Mouse (Mus musculus) spleen, postnatal 4 days (tissue): Measurements from ENCODE around the gene Hs1bp3.

Source experiments
- DNase-seq, 2 experiments: peaks; one replicate each; pipeline ENCODE4 v3.0.0; 2022; ENCODE audit warnings: low spot score in 2 of 2

The Hs1bp3 gene

DNA sequence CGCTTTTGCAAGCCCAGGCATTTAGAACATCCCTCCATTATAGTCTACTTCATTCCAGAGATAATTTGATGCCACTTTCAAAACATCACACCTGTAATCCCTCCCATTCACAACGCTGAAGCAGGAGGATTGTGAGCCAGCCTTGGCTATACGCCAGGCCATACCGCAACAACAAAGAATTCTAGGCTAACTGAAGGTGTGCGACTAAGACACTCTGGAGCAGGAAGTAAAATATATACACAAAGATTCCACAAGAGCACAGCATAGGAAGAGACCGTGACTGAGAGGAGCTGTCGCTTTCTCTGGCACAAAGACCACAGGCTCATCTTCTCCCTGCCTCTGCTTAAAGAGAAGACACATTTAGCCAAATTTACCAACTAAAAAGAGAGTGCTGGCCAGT is 49.2 kb downstream of the Hs1bp3 start:
- DNase-seq: no peak

DNA sequence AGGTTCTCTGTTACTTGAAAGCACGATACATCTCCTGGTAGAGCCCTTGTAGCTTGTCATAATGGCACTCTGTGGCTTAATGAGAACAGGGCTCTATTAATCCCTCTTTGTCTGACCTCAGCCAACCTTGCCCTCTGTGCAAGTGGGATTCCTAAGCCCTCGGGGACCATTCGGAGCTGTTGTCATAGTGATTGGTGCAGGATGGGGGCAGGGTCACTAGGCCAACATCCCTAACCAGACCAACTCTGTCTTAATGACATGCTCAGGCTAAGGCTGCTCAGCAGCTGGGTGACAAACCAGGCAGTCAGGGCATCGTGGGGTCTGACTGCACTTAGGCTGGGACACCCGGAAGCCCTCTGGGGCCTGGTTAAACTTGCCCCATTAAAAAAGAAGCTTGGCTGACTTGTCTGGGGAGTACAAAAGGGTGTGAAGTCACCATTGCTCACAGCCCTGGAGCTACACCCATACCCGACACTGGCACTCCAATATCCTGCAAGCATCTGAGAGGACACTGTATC is 51.1 kb downstream of the Hs1bp3 start:
- DNase-seq: no peak

DNA sequence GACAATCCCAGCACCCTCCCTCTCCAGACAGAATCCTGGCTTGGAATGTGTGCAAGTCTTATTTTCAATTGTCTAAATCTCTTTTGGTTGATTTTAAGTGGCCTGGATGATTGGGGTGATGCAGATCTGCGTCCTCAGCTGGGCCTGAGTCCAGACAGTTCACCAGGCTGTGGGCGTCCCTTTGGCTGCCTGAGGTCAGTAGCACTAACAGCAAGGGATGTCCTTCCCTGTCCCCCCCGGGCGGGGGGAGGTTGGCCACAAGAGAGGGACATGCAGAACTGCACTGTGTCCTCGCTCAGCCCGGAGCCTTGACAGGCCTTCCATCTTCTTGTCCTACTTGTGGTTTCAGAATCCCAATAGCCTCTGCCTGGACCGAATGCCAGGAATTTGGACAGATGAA is 52.1 kb downstream of the Hs1bp3 start:
- DNase-seq: no peak

DNA sequence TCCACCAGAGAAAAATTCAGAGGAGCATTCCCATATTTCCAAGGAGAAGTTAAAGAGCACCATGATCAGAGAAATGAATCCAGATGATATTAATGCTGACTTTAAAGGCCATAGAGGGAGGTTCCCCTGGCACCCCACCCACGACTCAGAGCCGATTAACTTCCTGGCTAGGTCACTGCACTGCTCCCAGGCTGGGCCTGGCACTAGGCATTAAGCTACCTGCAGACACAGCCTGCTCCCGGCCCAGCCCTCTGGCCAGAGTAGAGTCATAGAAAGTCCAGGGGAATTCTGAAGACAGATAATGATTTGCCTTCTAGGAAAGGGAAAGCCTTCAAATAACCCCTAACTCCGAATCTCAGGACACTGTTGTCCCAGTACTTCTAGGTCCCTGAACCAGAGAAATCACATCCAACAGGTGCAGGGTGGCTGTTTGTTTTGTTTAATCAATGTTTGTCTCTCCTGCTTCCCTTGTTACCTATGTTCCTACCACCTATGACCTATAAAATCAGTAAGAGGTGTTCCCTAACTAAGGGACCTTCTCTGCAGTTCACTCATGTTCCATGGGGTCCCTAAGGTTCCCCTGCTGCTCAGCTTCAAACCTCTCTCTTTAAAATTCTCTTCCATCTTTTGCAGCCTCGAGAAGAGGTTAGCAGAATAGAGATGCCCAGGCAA is 52.8 kb downstream of the Hs1bp3 start:
- DNase-seq: no peak

DNA sequence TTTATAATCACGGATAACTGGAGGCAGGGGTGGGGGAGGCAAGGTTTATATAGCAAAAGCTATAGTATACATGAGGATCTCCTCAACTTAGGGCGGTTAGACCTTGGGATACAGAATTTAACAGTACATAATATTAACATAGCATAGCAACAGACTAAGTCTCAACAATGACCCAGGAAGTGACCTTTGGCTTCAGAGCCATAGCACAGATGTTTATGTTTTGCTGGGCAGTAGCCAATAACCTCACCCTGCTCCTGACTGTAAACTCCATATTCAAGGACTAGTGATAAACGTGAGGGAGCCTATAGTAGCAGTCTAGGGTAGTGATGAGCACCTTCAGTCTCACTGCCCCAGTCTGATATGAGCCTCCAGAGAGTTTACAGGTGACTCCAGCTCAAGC is 53.5 kb downstream of the Hs1bp3 start:
- no peak for DNase-seq

DNA sequence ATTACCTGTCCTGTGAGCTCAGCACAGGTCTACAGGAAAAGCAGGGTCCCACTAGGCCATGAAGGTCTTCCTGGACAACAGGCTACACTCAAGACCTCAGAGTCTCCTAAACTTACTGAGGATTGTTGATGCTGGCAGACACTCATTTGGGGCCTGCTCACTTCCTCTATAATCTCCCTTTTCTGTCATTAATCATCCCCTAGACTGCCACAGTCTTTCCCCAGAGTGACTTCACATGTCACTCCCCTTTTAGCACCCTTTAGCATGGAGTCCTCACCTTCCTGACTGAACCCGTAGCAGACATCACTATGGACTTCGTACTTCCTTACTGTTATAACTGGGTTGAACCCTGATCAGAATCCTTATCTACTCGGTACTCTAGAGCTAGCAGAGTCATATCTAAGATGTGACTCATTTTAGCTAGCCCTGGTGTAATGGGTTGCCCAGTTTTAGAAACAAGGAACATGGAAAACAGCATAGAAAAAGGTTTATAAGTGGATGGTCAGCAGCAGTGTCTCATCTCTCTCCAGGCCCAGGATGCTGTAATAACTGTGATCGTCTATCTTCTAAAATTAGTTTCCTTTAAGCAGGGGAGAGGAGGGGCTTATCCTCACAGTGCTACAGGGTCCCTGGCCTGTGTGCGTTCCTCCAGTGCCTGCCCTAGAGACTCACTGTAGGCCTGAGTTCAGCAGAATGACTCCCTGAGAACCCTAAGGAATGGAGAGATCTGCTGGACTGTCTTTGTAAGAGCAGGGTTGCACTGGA is 58.7 kb downstream of the Hs1bp3 start:
- no peak for DNase-seq

DNA sequence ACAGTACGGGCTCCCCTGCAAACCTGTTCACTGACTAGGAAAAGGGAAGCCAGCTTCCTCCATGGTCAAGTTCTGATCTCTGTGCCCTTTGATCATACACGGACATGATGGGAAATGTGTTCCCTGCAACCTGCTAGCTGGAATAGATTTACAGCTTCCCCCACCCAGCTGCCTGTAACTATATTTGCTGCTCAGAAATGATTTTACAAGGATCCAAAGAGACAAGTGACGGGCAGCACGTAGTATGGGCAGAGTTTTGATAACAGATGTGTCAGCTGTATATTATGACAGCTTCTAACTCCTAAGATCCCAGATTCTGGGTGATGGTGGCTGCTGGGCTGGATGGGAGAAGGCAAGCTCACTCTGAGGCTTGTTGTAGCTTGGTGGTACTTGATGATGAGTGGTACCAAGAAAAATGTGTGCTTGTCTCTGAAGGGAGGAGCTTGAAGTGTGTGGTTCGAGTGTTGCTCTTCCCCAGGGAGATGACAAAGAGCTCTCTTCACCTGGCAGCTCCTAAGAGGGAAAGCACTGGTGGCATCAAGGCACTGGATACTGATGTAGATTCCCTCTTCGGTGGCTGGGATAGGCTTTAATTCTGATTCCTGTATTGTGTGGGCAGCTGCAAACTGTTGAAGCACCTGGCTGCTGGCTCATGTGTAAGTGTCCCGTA is 59.4 kb downstream of the Hs1bp3 start:
- DNase-seq: no peak

DNA sequence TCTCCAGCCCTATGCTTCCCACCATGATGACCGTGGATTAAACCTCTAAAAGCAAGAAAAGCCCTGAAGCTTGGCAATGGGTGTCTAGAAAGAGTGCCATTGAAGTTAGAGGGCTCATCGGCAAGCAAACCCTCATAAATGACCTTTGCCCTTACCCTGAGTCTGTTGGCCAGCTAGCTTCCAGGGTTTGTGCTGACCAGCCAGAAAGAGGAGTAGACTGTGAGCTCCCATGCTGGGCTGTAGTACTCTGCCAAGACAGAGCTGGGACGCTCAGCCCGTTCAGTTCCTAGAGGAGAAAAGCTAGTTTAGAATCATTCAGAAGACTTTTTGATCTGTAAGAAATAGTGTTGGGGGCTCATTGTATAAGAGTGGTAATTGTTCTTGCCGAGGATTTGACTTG is 60.5 kb downstream of the Hs1bp3 start:
- no peak for DNase-seq

DNA sequence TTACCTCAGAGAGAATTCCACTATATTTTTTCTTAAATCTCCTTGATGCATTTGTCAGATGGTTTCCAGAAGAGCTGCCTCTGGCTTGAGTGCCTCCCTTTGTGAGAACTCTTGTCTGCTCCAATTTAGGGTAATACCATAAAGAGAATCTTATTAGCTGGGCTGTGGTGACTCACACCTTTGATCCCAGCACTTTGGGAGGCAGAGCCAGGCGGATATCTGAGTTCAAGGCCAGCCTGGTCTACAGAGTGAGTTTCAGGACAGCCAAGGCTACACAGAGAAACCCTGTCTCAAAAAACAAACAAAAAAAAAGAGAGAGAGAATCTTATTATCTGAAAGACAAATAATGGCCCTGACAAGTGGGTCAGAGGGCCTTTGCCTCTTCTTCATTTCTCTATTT is 63.9 kb downstream of the Hs1bp3 start:
- DNase-seq: no peak

DNA sequence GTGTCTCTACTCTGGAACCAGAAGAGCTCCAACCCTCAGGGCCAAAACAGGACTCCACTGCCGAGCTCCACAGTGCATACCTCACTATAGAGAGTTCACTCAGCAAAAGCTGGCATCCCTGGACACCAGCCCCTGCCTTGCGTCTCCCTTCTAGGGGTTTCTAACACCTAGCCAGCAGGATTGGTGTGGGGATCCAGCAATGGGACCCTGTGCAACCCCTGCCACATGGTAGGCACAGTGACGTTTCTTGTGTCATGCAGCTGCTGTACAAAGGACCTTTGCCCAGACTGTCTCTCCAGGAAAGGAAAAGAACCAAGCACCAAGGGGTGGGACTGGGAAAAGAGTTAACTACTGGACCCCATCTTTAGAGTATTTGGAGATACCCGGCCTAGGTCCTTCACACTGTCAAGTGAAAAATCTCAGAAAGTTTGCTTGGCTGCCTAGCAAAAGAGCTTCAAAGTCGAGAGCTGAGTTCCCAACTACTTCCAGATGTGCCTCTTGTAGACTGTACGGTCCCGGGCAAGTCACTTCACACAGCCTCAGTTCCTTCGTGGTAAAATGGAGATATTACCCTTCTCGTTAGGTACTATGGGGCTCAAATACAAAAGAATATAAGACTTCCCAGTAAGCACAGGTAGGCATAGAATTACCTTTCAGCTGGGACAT is 64.9 kb downstream of the Hs1bp3 start:
- DNase-seq: no peak

DNA sequence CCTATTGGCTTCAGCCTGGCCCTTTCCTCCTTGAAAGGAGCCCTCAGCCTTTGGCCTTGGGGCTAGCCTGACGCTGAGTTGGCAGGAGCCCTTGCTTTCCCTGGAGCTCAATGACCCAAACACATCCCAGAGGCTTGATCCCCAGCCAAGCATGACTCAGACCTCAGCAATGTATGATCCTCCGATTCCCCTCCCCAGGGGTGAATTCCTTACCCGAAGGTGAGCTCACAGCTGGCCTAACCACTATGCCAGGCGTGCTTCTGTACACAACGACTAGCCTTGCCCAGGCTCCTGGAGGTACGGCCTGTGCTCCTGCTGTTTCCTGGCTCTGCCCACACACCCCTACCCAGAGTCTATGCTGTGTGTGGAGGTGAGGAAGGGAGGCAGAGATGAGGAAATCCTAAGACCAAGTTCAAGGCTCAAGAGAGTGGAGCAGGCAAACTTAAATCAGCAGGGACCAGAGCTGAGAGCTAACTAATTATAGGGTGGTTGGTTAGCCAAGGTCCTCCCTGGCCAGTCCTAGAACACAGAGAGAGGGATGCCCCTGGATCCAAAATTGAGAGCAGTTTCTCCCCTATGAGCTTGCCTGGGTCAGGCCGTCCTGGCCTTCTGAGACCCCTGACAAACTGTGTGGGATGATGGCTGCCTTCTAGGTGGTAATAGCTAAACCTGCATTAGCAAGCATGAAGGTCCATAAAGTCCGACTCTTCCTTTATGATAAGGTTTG is 66.7 kb downstream of the Hs1bp3 start:
- DNase-seq: no peak

DNA sequence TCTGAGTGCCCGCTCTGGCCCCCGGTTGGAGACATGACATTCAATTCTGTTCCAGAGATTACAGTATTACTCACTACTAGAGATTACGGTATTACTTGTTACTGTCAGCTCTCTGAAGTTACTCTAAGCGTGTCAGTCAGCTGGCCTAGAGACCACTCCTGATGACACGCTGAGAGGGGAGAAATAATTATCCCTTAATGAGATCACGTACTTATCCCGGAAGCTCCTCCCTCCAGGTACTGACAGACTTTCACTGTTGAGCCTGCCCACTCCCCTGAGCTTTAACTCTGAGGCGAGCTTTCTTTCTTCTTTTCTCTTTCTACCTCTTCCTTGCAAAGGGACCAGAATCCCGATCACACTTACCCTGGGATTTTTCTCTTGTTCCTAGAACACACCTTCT is 67.7 kb downstream of the Hs1bp3 start:
- no peak for DNase-seq

DNA sequence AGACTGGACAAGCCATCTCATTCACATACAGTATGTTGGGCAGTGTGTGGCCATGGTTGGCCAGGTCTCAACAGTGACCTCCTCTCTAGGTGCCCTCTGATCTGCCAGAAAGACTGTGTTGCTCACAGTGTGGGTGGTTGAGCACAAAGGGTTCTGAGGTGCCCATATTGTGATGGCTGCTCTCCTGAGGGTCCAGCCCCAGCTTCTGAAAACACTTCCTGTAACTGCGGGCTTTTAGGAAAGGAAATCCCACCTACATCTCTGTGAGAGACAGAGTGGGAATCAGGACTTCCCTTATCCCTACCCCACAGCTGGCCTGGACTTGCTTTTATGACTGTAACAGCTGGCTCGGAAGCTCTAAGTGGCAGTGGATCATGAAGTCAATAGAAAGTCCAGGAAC is 68.7 kb downstream of the Hs1bp3 start:
- no peak for DNase-seq

DNA sequence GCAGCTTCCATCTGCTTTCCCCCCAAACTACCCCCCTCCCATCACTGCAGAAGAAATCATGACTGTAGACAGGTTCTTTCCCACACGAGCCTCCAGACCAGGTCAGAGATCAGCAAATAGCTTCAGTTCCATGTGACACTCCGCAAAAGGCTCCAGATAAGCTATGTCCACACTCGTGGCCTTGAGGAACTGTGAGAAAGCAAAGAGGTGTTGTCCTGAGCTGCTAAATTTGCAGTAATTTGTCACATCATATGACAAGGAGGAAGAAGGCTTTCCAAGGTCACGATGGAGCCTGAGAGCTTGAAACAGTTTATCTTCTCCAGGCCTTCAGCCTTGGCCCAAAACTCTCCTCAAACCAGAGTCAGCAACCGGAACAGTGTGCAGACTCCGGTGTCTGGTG is 70.6 kb downstream of the Hs1bp3 start:
- DNase-seq: no peak

DNA sequence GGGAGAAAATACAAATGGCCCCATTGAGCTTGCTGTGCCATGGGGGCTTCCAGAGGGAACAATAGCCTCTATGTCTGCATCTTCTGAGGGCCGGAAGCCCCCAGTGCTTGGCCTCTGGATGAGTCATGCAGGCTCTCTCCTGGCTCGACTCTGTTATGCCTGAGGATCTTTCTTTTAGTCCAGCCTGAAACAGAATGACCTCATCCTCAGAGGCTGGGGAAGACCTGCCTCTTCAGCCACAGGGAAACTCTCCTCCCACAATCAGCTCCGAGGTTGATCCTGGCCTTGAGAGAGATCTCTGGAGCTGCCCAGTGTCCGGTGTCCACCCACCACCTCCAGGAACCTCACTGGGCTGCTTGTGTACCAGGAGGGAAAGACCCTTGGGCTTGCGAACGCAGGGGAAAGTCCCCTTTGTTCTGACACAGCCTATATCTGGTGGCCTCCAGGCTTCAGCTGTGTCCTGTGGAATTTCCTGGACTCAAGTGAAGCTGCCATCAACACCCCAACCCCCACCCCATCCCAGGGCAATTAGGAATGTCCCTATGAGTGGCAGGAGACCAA is 73.3 kb downstream of the Hs1bp3 start:
- DNase-seq: no peak

DNA sequence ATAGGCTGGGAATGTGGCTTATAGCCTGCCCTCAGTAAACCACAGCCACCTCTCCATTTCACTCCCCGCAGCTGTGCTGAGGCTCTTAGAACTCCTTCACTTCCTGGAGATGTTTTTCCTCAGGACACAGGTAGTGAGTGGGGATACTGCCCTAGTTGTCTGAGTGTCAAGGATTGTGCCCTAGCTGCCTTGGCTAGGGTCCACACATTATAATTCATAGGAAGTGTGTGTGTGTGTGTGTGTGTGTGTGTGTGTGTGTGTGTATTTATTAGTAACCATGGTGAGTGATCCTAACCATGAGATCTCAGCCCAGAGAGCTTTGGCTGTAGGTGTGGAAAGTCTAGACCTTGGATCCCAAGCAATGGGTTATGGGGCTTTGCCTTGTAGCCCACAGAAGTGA is 74.0 kb downstream of the Hs1bp3 start:
- no peak for DNase-seq

DNA sequence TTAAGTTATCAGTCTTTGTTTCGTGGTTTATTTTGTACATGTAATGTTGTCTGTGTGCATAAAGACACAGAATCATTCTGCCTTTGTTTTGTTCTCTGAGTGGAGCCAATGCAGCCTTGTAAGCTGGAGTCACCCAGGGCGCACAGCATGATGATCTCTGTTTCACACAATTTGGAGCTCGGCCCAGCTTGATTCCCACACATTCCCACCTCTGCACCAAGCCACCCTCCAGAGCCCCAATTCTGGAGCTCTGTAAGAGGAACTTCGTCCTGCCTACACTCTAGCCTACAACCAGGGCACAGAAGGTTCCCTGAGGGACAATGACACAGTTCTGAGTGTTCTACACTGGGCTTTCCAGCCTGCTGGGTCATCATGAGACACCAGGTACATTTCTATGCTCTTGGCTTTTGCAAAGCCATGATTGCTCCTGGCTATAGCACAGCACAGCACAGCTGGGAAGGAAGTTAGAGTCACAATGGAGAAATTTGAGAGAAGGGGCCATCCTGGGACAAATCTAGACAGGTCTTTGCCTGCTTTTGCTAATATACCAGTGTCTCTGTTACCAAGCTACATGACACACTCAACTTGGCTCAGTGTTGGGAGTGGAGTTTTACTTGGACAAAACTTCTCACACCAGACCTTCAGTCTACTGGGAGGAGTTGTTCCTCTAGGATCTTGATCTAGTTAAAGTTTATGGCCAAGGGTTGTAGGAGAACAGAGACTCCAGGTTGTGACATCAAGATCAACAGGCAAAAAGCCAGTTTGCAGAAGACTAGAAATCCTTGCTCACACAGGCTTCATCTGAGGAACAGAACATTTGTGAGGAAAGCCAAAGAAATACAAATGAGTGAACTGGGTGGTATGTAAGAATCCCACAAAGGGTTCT is 75.5 kb downstream of the Hs1bp3 start:
- DNase-seq: no peak

DNA sequence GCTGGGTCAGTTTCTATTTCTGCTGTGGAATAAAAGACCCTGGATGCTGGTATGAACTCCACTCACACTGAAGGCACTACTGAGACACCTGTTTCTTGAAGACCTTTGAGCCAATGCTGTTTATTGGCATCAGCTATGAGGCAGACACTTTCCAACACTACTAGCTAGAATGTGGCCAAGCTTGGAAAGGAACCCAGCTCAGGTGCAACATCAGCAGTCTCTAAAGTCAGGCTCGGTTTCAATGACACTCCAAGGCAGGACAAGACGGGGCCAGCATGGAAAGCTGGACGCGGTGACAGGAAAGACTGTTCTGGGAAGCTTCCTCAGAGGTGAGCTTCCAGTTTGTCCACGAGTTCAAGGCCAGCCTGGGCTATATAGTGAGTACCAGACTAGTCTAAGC is 80.0 kb downstream of the Hs1bp3 start:
- no peak for DNase-seq
